Mouse (Mus musculus): ENCODE results near the gene Klhl20. TPM values are rescaled to one million over a fixed set of nuclear protein-coding genes. Genes with fewer than 3 reads are reported as not detected.
"Not testable (repeated sequence)": the region's sequence is repeated elsewhere in the genome, so short reads cannot be mapped to it uniquely, and the experiment has no call there.

The Klhl20 gene
- polyA plus RNA-seq, 1 experiment from 2014 or later = 10.0 TPM

DNA sequence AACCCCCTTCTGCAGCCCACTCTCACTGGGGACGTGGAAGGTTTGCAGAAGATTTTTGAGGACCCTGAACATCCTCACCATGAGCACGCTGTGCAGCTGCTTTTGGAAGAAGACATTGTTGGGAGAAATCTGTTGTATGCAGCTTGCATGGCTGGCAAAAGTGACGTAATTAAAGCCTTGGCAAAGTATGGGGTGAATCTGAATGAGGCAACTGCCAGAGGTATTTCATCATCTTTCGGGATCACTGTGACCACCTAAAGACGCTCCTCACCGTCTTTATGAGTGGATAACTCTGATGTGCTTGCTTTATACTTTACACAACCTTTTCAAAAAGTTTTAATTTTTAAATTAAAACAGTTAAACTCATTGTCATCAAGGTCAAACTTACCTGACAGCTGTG is 19.8 kb upstream of the Klhl20 start:
- WGBS = 65% methylated on average over 6 of the region's 6 CpGs
- TF ChIP-seq EP300 (IDR thresholded peaks at IDR 0.05) = no peak
- TF ChIP-seq CTCF (IDR thresholded peaks at IDR 0.05) = no peak
- Histone ChIP-seq H3K4me1 (ENCODE audit: insufficient read depth, low read depth, low read length) (no peaks in the 10 kb centered on the region), H3K27me3 (replicated peaks; ENCODE audit: insufficient read depth, low read length) (no peaks in the 10 kb centered on the region), H3K36me3 (ENCODE audit: insufficient read depth, low read length) (no peaks in the 10 kb centered on the region), H3K4me3 (ENCODE audit: low read depth, low read length) (no peak overlapping the region), H3K9me3 (ENCODE audit: low read length) (no peaks in the 10 kb centered on the region), H3K27ac (ENCODE audit: low read length) (no peak overlapping the region), H3K9ac (replicated peaks; ENCODE audit: low read depth) (no peak overlapping the region), H3K4me2 (replicated peaks; ENCODE audit: low read depth, low read length) (no peak overlapping the region)
- DNase-seq (ENCODE audit: low spot score) (no peak), ATAC-seq (no peak)

DNA sequence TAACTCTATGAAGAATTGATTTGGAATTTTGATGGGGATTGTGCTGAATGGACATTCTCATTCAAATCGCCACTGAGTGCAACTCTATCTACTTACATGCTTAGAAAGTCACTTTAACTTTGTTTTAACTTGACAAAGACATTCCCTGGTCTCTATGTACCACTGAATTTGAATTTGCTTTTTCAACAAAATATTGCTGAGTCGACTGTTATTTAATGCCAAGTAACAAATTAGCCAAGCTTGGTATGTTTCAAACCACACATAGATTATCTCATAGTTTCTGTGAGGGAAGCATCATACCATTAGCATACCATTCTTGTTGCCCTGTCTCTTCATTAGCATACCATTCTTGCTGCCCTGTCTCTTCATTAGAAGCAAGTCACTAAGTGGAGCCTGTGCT is 16.6 kb upstream of the Klhl20 start:
- 65% methylated on average over 2 of the region's 2 CpGs for WGBS
- TF ChIP-seq EP300 (IDR thresholded peaks at IDR 0.05) (no peak), CTCF (IDR thresholded peaks at IDR 0.05) (no peak)
- H3K36me3 ChIP-seq (ENCODE audit: insufficient read depth, low read length) = no peaks in the 10 kb centered on the region
- H3K4me2 ChIP-seq (replicated peaks; ENCODE audit: low read depth, low read length) = no peak overlapping the region
- no peaks in the 10 kb centered on the region for H3K4me1 ChIP-seq (ENCODE audit: insufficient read depth, low read depth, low read length)
- DNase-seq (ENCODE audit: low spot score) = no peak
- no peak overlapping the region for H3K9ac ChIP-seq (replicated peaks; ENCODE audit: low read depth)
- H3K27ac ChIP-seq (ENCODE audit: low read length) = no peak overlapping the region
- H3K27me3 ChIP-seq (replicated peaks; ENCODE audit: insufficient read depth, low read length) = no peaks in the 10 kb centered on the region
- H3K9me3 ChIP-seq (ENCODE audit: low read length) = no peaks in the 10 kb centered on the region
- ATAC-seq = no peak
- H3K4me3 ChIP-seq (ENCODE audit: low read depth, low read length) = no peak overlapping the region

DNA sequence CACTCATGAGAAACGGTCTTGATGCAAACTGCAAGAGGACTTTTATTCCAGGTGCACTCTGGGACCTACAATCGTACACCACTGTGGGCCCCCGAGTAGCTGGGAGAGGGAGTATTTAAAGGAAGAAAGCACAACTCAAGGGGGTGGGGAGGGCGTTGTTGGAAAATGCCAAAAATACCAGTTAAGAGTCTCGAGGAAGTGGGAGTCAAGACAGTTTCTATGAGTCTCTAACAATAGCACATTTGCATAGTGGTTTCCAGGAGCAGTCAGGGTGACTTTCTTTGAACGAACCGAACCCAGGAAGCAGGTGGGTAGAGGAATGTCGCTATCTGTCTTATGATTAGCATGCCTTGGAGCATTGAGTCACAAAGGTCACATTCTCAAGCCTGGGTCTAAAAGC is 14.3 kb upstream of the Klhl20 start:
- H3K9ac ChIP-seq (replicated peaks; ENCODE audit: low read depth); H3K4me2 ChIP-seq (replicated peaks; ENCODE audit: low read depth, low read length); H3K9me3 ChIP-seq (ENCODE audit: low read length); H3K4me1 ChIP-seq (ENCODE audit: insufficient read depth, low read depth, low read length); H3K27me3 ChIP-seq (replicated peaks; ENCODE audit: insufficient read depth, low read length); H3K36me3 ChIP-seq (ENCODE audit: insufficient read depth, low read length); H3K4me3 ChIP-seq (ENCODE audit: low read depth, low read length); ATAC-seq; H3K27ac ChIP-seq (ENCODE audit: low read length); DNase-seq (ENCODE audit: low spot score): not testable (repeated sequence)
- WGBS = 72% methylated on average over 8 of the region's 8 CpGs

DNA sequence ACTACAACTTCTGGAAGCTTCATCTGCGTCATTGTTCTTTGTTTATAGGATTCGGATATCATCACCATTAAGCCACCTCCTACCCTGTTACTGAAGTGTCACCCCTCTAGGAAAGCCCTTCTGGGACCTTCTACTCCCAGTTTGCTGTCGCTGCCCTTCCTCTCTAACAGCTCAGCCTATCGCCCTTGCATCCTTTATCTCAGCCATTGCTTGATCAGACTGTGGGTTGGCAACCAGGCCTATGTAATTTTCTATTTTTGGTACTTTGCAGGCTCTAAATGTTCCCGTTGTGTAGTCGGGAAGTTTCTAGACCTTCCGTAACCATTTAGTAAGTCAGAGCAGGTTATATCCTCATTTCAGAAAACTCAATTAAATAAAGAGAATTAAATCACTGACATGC is 11.9 kb upstream of the Klhl20 start:
- no peak overlapping the region for H3K27ac ChIP-seq (ENCODE audit: low read length)
- no peak for TF ChIP-seq CTCF (IDR thresholded peaks at IDR 0.05)
- TF ChIP-seq EP300 (IDR thresholded peaks at IDR 0.05) = no peak
- WGBS = 77% methylated on average over 7 of the region's 7 CpGs
- H3K4me1 ChIP-seq (ENCODE audit: insufficient read depth, low read depth, low read length) = no peaks in the 10 kb centered on the region; the same call in 1 of the 2 replicates
- ATAC-seq (no peak), DNase-seq (ENCODE audit: low spot score) (no peak)
- H3K4me2 ChIP-seq (replicated peaks; ENCODE audit: low read depth, low read length) = no peak overlapping the region
- no peaks in the 10 kb centered on the region for H3K36me3 ChIP-seq (ENCODE audit: insufficient read depth, low read length)
- H3K9ac ChIP-seq (replicated peaks; ENCODE audit: low read depth) = no peak overlapping the region
- no peak overlapping the region for H3K4me3 ChIP-seq (ENCODE audit: low read depth, low read length)
- no peaks in the 10 kb centered on the region for H3K27me3 ChIP-seq (replicated peaks; ENCODE audit: insufficient read depth, low read length)
- H3K9me3 ChIP-seq (ENCODE audit: low read length) = no peaks in the 10 kb centered on the region

DNA sequence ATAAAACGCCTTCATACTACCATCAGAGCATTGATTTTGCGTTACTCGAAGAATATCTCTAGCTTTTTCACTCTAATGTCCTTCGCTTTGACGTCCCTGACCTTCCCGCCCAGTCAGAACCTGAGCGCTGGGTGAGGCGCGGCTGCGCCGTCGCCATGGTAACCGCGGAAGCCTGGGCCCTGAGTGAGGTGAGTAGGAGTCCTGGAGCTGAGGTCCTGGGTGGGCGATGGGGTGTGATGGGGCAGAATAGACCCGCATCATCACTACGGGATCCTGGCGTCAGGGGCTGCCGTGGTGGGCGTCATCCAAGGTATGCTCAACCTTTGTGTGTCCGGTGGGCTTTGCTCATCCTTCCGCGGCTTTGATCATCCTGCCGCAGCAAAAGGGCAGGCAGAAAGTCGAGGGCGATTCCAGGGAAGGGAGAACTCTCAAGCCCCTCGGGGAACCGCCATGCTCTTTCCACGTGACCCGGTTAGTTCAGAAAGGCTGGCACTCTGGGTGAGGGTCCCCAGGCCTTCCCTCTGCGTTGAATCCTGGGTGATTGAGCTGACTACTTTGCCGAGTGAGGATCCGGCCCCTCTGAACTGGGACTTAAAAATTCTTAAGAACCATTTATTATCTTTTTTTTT is 11.3 kb upstream of the Klhl20 start, which contains the start of gene Ankrd45:
Gene Ankrd45, plus strand, starts transcription at position 161 of the 629 bp plus-strand sequence.
- H3K4me1 ChIP-seq (ENCODE audit: insufficient read depth, low read depth, low read length) = no peaks in the 10 kb centered on the region; the same call in 1 of the 2 replicates
- H3K27ac ChIP-seq (ENCODE audit: low read length) = no peak within 1 kb of the TSS
- TF ChIP-seq CTCF (IDR thresholded peaks at IDR 0.05) (no peak), EP300 (IDR thresholded peaks at IDR 0.05) (no peak)
- H3K36me3 ChIP-seq (ENCODE audit: insufficient read depth, low read length) = no peaks in the 10 kb centered on the region
- H3K9me3 ChIP-seq (ENCODE audit: low read length) = no peaks in the 10 kb centered on the region
- ATAC-seq (no peak), DNase-seq (ENCODE audit: low spot score) (peak; percentile 31)
- no peak within 1 kb of the TSS for H3K9ac ChIP-seq (replicated peaks; ENCODE audit: low read depth)
- peak within 1 kb of the TSS; percentile 41 for H3K4me2 ChIP-seq (replicated peaks; ENCODE audit: low read depth, low read length)
- WGBS = 6% methylated on average over 33 of the region's 33 CpGs
- H3K27me3 ChIP-seq (replicated peaks; ENCODE audit: insufficient read depth, low read length) = no peaks in the 10 kb centered on the region
- peak within 1 kb of the TSS; percentile 16; the same call in 1 of the 2 replicates for H3K4me3 ChIP-seq (ENCODE audit: low read depth, low read length)

DNA sequence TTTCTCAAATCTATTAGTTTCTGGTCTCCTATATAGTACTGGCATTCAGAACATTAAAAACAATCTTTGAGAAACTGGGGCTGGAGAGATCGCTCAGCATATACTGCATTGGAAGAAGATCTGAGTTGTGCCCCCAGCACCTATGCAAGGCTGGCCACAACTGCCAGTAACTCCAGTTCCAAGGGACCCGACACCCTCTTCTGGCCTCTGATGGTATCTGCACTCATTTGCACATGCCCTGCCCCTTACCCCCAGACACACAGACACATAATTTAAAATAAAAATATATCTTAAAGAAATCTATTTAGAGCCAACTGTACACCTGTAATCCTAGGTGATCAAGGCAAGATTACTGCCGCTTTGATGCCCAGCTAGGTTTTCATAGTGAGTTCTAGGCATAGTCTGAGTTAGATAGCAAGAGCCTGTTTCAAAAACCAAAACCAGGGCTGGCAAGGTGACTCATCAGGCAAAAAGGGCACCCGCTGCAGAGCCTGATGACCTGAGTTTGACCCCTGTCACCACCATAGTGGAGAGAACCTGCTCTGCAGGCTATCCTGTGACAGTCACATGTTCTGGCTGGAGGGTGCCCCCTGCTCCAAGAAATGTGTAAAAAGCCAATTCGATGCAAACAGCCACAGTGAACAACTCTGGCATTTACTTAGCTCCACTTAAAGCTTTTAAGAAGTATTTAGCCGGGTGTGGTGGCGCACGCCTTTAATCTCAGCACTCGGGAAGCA is 8.9 kb upstream of the Klhl20 start:
- Histone ChIP-seq H3K4me2 (replicated peaks; ENCODE audit: low read depth, low read length) (no peak overlapping the region), H3K9ac (replicated peaks; ENCODE audit: low read depth) (no peak overlapping the region), H3K9me3 (ENCODE audit: low read length) (no peaks in the 10 kb centered on the region), H3K36me3 (ENCODE audit: insufficient read depth, low read length) (no peaks in the 10 kb centered on the region), H3K27ac (ENCODE audit: low read length) (no peak overlapping the region), H3K27me3 (replicated peaks; ENCODE audit: insufficient read depth, low read length) (no peaks in the 10 kb centered on the region), H3K4me3 (ENCODE audit: low read depth, low read length) (no peak overlapping the region), H3K4me1 (ENCODE audit: insufficient read depth, low read depth, low read length) (no peaks in the 10 kb centered on the region; the same call in 1 of the 2 replicates)
- DNase-seq (ENCODE audit: low spot score) (no peak), ATAC-seq (no peak)
- WGBS = 76% methylated on average over 9 of the region's 9 CpGs
- TF ChIP-seq EP300 (IDR thresholded peaks at IDR 0.05) (no peak), CTCF (IDR thresholded peaks at IDR 0.05) (peak; percentile 22; the same call in 1 of the 2 replicates)

All from lung, postnatal 0 days (tissue).